Mouse (Mus musculus): ENCODE data around the gene Lgals3bp.

The Lgals3bp gene

DNA sequence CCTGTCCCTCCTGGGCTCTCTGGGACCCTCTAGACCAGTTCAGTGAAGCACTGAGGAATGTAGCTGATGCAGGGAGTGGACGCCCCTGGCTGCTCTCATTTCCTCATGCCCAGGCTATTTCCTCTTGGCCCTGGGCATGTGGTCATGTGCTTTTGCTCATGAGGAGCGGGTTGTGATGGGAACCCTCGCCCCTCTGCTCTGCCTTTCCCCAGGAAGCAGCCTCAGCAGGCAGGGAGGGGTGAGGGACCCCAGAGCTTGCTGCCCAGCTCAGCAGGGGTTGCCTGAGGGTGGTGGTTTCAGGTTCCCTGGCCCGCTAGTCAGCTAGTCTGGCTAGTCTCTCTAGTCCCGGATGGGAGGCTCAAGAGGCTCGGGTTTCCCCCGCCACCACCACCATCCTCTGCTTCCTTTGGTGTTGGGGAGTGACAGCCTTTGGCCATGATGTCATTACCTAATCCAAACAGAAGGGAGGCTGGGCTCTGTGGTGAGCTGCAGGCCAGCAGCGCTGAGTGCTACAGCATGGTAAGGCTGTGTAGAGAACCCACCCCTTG lies 38.8 kb downstream of the Lgals3bp start:
- DNase-seq (ENCODE audit: low spot score in 2 of 2): no peak

DNA sequence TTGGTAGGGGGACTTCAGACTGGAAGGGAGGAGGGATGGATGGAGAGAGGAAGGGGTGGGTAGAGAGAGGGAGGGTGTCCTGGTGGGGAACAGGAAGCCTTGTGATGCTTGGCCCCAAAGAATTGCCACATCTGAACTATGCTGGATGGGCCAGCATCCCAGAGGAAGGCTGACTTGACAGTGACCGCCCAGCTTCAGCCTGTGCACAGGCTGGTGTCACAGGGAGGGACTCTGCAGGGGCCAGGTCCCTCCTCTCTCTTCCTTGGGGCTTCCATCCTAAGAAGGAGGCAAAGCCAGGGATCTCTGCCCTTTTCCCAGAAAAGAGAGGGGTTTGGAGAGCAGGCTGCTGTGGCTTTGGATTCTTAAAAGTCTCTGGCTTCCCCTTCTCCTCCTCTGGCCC lies 39.4 kb downstream of the Lgals3bp start:
- no peak for DNase-seq (ENCODE audit: low spot score in 2 of 2)

- DNase-seq (ENCODE audit: low spot score in 2 of 2): no peak
Observed at GRCm38 (mm10) chr11:118360907-118361341, 41.0 kb downstream of the Lgals3bp start.

- DNase-seq (ENCODE audit: low spot score in 2 of 2): no peak
Observed at GRCm38 (mm10) chr11:118360491-118360890, 41.4 kb downstream of the Lgals3bp start.

- no peak for DNase-seq (ENCODE audit: low spot score in 2 of 2)
Observed at GRCm38 (mm10) chr11:118355640-118356039, 46.3 kb downstream of the Lgals3bp start, which contains the start of gene Timp2. TSS of gene Timp2 (minus strand) at chr11:118355740.

GRCm38 (mm10) chr11:118355205-118355604 lies 46.7 kb downstream of the Lgals3bp start:
- peak; percentile 82 to 83 for DNase-seq (ENCODE audit: low spot score in 2 of 2)

DNA sequence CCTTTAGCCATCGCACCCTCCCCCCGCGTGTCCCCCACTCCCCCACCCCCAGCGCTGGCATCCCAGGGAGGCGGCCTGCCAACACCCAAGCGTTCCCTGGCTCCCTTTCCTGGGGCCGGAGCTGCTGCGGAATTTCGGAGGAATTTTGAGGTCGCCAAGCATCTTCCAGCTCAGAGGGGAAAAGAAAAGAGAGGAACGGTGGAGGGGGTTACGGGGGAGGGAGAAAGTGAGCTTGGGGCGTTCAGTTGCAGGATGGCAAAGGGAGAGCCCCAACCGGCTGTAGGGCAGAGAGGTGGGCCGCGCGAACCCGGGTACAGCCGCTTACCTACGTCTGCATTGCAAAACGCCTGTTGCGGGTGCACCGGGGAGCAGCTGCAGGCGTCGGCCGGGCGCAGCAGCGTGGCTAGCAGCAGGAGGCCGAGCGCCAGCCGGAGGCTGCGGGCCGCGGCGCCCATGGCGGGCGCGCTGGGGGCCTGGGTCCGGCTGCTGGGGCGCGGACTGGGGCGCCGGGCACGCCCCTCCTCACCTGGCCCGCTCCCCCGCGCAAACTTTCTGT lies 47.2 kb downstream of the Lgals3bp start:
- peak; percentile 21 to 30 for DNase-seq (ENCODE audit: low spot score in 2 of 2)

DNA sequence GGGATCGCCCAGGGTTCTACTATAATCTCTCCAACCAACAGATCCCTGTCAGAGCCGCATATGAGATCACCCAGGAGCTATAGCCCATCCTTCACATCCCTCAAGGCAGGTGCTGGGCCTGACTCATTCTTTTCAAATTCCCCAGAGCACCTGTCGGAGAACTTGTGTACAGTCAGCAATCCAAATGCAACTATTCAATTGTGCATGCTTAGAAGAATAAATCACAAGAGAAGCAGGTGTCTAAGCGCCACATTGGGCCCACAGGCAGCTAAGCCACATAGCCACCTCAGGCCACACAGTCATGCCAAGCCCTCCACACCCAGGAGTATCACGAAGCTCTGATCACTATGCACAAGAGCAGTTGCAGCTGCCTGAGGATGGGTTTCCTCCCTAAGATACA lies 52.4 kb downstream of the Lgals3bp start:
- DNase-seq (ENCODE audit: low spot score in 2 of 2): no peak

DNA sequence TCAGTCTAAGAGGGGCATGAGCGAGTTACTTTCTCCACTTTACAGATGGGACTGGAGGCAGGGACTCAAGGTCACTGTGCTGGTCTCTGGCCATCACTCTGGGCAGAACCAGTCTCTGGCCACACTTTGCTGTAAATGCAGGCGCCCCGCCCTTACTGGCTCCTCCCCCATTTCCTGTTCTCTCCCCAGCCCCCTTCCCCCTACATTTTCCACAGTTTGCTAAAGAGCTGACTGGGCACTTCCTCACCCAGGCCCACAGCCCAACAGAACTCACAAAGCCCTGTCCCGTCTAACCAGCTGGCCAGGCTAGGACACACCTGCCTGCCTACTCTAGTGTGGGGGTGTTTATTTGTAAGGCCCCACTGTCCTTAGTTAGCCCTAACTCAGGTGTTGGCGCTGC lies 53.0 kb downstream of the Lgals3bp start:
- no peak for DNase-seq (ENCODE audit: low spot score in 2 of 2)

DNA sequence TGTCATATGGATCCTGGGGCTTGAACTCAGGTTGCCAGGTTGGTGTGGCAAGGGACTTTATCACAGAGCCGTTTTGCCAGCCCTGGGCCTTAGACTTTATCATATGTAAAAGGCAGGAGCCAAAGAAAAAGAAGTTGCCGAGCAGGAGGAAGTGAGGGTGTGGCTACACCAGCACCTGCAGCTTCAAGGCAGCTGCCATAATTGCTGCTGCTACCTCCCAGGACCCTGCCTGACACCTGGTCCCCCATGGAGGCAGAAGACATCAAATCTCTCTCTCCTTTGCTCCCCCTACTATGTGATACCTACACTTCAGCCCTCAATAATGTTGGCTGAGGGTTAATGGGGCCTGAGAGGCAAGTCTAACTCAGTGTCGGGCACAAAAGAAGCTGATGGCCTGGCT lies 53.5 kb downstream of the Lgals3bp start:
- DNase-seq (ENCODE audit: low spot score in 2 of 2): no peak

GRCm38 (mm10) chr11:118347911-118348310 lies 54.0 kb downstream of the Lgals3bp start:
- no peak for DNase-seq (ENCODE audit: low spot score in 2 of 2)

- DNase-seq (ENCODE audit: low spot score in 2 of 2): no peak
Observed at GRCm38 (mm10) chr11:118347391-118347790, 54.5 kb downstream of the Lgals3bp start.

GRCm38 (mm10) chr11:118346395-118347096 lies 55.3 kb downstream of the Lgals3bp start:
- DNase-seq (ENCODE audit: low spot score in 2 of 2): no peak

GRCm38 (mm10) chr11:118345693-118346092 lies 56.2 kb downstream of the Lgals3bp start:
- no peak for DNase-seq (ENCODE audit: low spot score in 2 of 2)

- no peak for DNase-seq (ENCODE audit: low spot score in 2 of 2)
Observed at GRCm38 (mm10) chr11:118343629-118344028, 58.3 kb downstream of the Lgals3bp start.
